20 mouse cellular contexts compared by ENCODE assay signal in genomic region chr3:6427905-6428304, GRCm38 (mm10).
DNase-seq lines count a peak whose midpoint lies in the region; ATAC-seq and TF ChIP-seq lines count a peak whose summit lies in the region.
"Had no signal": no experiment of that assay in that cellular context is flagged by ENCODE, and none has a peak within 500 bp of the region (broad histone marks: within the 10 kb centered on the region; RNA-seq: fewer than 3 reads in every experiment).

No protein-coding gene starts in this region.

- H3K4me2 ChIP-seq in forebrain, embryonic 16.5 days (ENCODE audit: low read length), result no peak overlapping the region
- no peak overlapping the region for H3K4me2 ChIP-seq in forebrain, embryonic 12.5 days
- no peak overlapping the region for H3K4me2 ChIP-seq in midbrain, postnatal 0 days (ENCODE audit: low read depth, low read length, poor library complexity, severe bottlenecking)
- H3K4me2 ChIP-seq in midbrain, embryonic 11.5 days, result no peak overlapping the region
- H3K4me2 ChIP-seq in neural tube, embryonic 15.5 days, result no peak overlapping the region
- H3K4me2 ChIP-seq in liver, embryonic 12.5 days, result no peak overlapping the region
- H3K4me2 ChIP-seq: embryonic facial prominence, embryonic 15.5 days; heart, embryonic 13.5 days had no signal

- no peak for TF ChIP-seq CTCF in midbrain, postnatal 0 days (IDR thresholded peaks at IDR 0.05)

- WGBS in forebrain, embryonic 16.5 days, result 53% methylated on average over 1 of the region's 1 CpGs
- 90% methylated on average over 1 of the region's 1 CpGs for WGBS in forebrain, embryonic 12.5 days
- 69% methylated on average over 1 of the region's 1 CpGs for WGBS in midbrain, postnatal 0 days
- 84% methylated on average over 1 of the region's 1 CpGs for WGBS in midbrain, embryonic 11.5 days
- WGBS in neural tube, embryonic 15.5 days, result 14% methylated on average over 1 of the region's 1 CpGs
- 43% methylated on average over 1 of the region's 1 CpGs for WGBS in liver, embryonic 12.5 days (ENCODE audit: insufficient replicate concordance)

- H3K9me3 ChIP-seq in forebrain, embryonic 16.5 days (ENCODE audit: control insufficient read depth, low read length), result no peaks in the 10 kb centered on the region
- no peaks in the 10 kb centered on the region for H3K9me3 ChIP-seq in forebrain, embryonic 12.5 days
- H3K9me3 ChIP-seq in midbrain, postnatal 0 days (ENCODE audit: low read length), result no peaks in the 10 kb centered on the region
- no peaks in the 10 kb centered on the region for H3K9me3 ChIP-seq in midbrain, embryonic 11.5 days (ENCODE audit: control insufficient read depth, low read length)
- no peaks in the 10 kb centered on the region for H3K9me3 ChIP-seq in neural tube, embryonic 15.5 days (replicated peaks)
- 0 out of 2 replicates have a peak, but pooled peaks cover 4% of the 10 kb centered on the region for H3K9me3 ChIP-seq in liver, embryonic 12.5 days (replicated peaks)
- H3K9me3 ChIP-seq: embryonic facial prominence, embryonic 15.5 days; forebrain, embryonic 10.5 days; heart, embryonic 13.5 days had no signal

- no peaks in the 10 kb centered on the region for H3K27me3 ChIP-seq in forebrain, embryonic 16.5 days (replicated peaks; ENCODE audit: control insufficient read depth, insufficient read depth, low read length)
- H3K27me3 ChIP-seq in forebrain, embryonic 12.5 days, result no peaks in the 10 kb centered on the region
- H3K27me3 ChIP-seq in midbrain, postnatal 0 days (ENCODE audit: insufficient read depth, low read length), result no peaks in the 10 kb centered on the region
- no peaks in the 10 kb centered on the region for H3K27me3 ChIP-seq in midbrain, embryonic 11.5 days (ENCODE audit: control insufficient read depth, insufficient read depth, low read length)
- H3K27me3 ChIP-seq in neural tube, embryonic 15.5 days (replicated peaks), result no peaks in the 10 kb centered on the region
- no peaks in the 10 kb centered on the region for H3K27me3 ChIP-seq in liver, embryonic 12.5 days (replicated peaks)
- H3K27me3 ChIP-seq: embryonic facial prominence, embryonic 15.5 days; heart, embryonic 13.5 days had no signal

- H3K4me3 ChIP-seq in forebrain, embryonic 16.5 days (replicated peaks; ENCODE audit: low read length), result no peak overlapping the region
- H3K4me3 ChIP-seq in forebrain, embryonic 12.5 days (replicated peaks), result no peak overlapping the region
- no peak overlapping the region for H3K4me3 ChIP-seq in midbrain, postnatal 0 days (ENCODE audit: low read depth, low read length)
- no peak overlapping the region for H3K4me3 ChIP-seq in midbrain, embryonic 11.5 days (ENCODE audit: low read depth, low read length)
- H3K4me3 ChIP-seq in neural tube, embryonic 15.5 days (replicated peaks), result no peak overlapping the region
- H3K4me3 ChIP-seq in liver, embryonic 12.5 days, result no peak overlapping the region
- H3K4me3 ChIP-seq: embryonic facial prominence, embryonic 15.5 days; erythroblast, embryonic 14.5 days; forebrain, embryonic 10.5 days; gastrocnemius, adult 2 months; heart, embryonic 13.5 days had no signal

- no peaks in the 10 kb centered on the region for H3K36me3 ChIP-seq in forebrain, embryonic 16.5 days (ENCODE audit: control insufficient read depth, insufficient read depth)
- no peaks in the 10 kb centered on the region for H3K36me3 ChIP-seq in forebrain, embryonic 12.5 days (replicated peaks)
- H3K36me3 ChIP-seq in midbrain, postnatal 0 days (ENCODE audit: insufficient read depth, low read length), result no peaks in the 10 kb centered on the region
- no peaks in the 10 kb centered on the region for H3K36me3 ChIP-seq in midbrain, embryonic 11.5 days (ENCODE audit: control insufficient read depth, insufficient read depth, low read length)
- no peaks in the 10 kb centered on the region for H3K36me3 ChIP-seq in neural tube, embryonic 15.5 days
- H3K36me3 ChIP-seq in liver, embryonic 12.5 days, result no peaks in the 10 kb centered on the region
- H3K36me3 ChIP-seq: embryonic facial prominence, embryonic 15.5 days; forebrain, embryonic 10.5 days; heart, embryonic 13.5 days had no signal

- no peaks in the 10 kb centered on the region for H3K4me1 ChIP-seq in forebrain, embryonic 16.5 days (replicated peaks; ENCODE audit: control insufficient read depth, insufficient read depth, low read length)
- no peaks in the 10 kb centered on the region for H3K4me1 ChIP-seq in forebrain, embryonic 12.5 days
- H3K4me1 ChIP-seq in midbrain, postnatal 0 days (ENCODE audit: insufficient read depth, low read length), result no peaks in the 10 kb centered on the region
- no peaks in the 10 kb centered on the region for H3K4me1 ChIP-seq in midbrain, embryonic 11.5 days (ENCODE audit: control insufficient read depth, insufficient read depth, low read length)
- no peaks in the 10 kb centered on the region for H3K4me1 ChIP-seq in neural tube, embryonic 15.5 days
- no peaks in the 10 kb centered on the region for H3K4me1 ChIP-seq in liver, embryonic 12.5 days
- H3K4me1 ChIP-seq: embryonic facial prominence, embryonic 15.5 days; forebrain, embryonic 10.5 days; heart, embryonic 13.5 days had no signal

- DNase-seq in midbrain, postnatal 0 days (ENCODE audit: low spot score), result peak; percentile 53
- no peak for DNase-seq in midbrain, embryonic 11.5 days (ENCODE audit: low spot score, missing footprints)
- peak; percentile 9 for DNase-seq in mesoderm, embryonic 11.5 days (ENCODE audit: low read depth, low spot score)
- DNase-seq in kidney, postnatal 14 days, result no peak
- DNase-seq: adrenal gland, postnatal 10 days; cerebellum, adult 11 months; cerebellum, adult 8-10 months; cerebellum, postnatal 14 days; embryo, embryonic 11 days; gastrocnemius, adult 2 months; gastrocnemius, postnatal 25 days; heart, postnatal 36 days had no signal

- no peak overlapping the region for H3K27ac ChIP-seq in forebrain, embryonic 16.5 days (ENCODE audit: low read length)
- no peak overlapping the region for H3K27ac ChIP-seq in forebrain, embryonic 12.5 days
- no peak overlapping the region for H3K27ac ChIP-seq in midbrain, postnatal 0 days (ENCODE audit: low read depth, low read length)
- H3K27ac ChIP-seq in midbrain, embryonic 11.5 days (ENCODE audit: low read depth, low read length), result no peak overlapping the region
- H3K27ac ChIP-seq in neural tube, embryonic 15.5 days (replicated peaks), result no peak overlapping the region
- H3K27ac ChIP-seq in liver, embryonic 12.5 days, result no peak overlapping the region
- H3K27ac ChIP-seq: embryonic facial prominence, embryonic 15.5 days; forebrain, embryonic 10.5 days; gastrocnemius, adult 2 months; heart, embryonic 13.5 days had no signal

- ATAC-seq in forebrain, embryonic 16.5 days, result 0 out of 2 replicates have a peak, but pooled peaks have one; percentile 33
- no peak for ATAC-seq in forebrain, embryonic 12.5 days (ENCODE audit: low FRiP score)
- ATAC-seq in midbrain, postnatal 0 days (ENCODE audit: low FRiP score), result no peak
- no peak for ATAC-seq in midbrain, embryonic 11.5 days (ENCODE audit: low FRiP score)
- ATAC-seq in neural tube, embryonic 15.5 days (ENCODE audit: low FRiP score), result peak; percentile 88
- ATAC-seq in liver, embryonic 12.5 days, result no peak

- no peak overlapping the region for H3K9ac ChIP-seq in forebrain, embryonic 16.5 days (replicated peaks; ENCODE audit: low read depth, low read length)
- no peak overlapping the region for H3K9ac ChIP-seq in forebrain, embryonic 12.5 days
- H3K9ac ChIP-seq in midbrain, postnatal 0 days (replicated peaks; ENCODE audit: low read length, poor library complexity, severe bottlenecking), result no peak overlapping the region
- H3K9ac ChIP-seq in midbrain, embryonic 11.5 days (ENCODE audit: low read length), result no peak overlapping the region
- no peak overlapping the region for H3K9ac ChIP-seq in neural tube, embryonic 15.5 days (replicated peaks)
- H3K9ac ChIP-seq in liver, embryonic 12.5 days, result no peak overlapping the region
- H3K9ac ChIP-seq: embryonic facial prominence, embryonic 15.5 days; heart, embryonic 13.5 days had no signal

Comparison
In these comparisons a context has a peak if more than half of its experiments do, and no peak if none do; other contexts are left out.
1. ATAC-seq: peak in forebrain, embryonic 16.5 days (single experiment) and neural tube, embryonic 15.5 days (single experiment); none in forebrain, embryonic 12.5 days (single experiment), midbrain, postnatal 0 days (single experiment), midbrain, embryonic 11.5 days (single experiment) and liver, embryonic 12.5 days (single experiment).
2. DNase-seq: peak in midbrain, postnatal 0 days (single experiment) and mesoderm, embryonic 11.5 days (single experiment); none in midbrain, embryonic 11.5 days (single experiment) and kidney, postnatal 14 days (single experiment).